Mouse (Mus musculus) lung, postnatal 25 days (tissue): ENCODE data around the gene Fut1.

ENCODE experiments used
- DNase-seq: peaks from one replicate; pipeline ENCODE4 v3.0.0; 2022; ENCODE audit warnings: low spot score

The Fut1 gene

GRCm38 (mm10) chr7:45667761-45668160, 50.7 kb downstream of the Fut1 start:
- no peak for DNase-seq

- DNase-seq, result no peak
Measured at GRCm38 (mm10) chr7:45668921-45669320, 51.8 kb downstream of the Fut1 start.
